Mouse (Mus musculus) stomach, postnatal 0 days (tissue): ENCODE results near the gene Cab39.

Experiments
- CTCF ChIP-seq: IDR thresholded peaks from 2 replicates; pipeline ENCODE4 v1.5.1; 2016; ENCODE audit warnings: antibody characterized with exemption, low read depth, mild to moderate bottlenecking, moderate library complexity
- EP300 ChIP-seq: optimal IDR thresholded peaks from 2 replicates; pipeline ENCODE3; 2016; ENCODE audit warnings: antibody characterized with exemption

GRCm38 (mm10) chr1:85897901-85898760, 104.9 kb downstream of the Cab39 start:
- TF ChIP-seq CTCF (no peak), EP300 (no peak)
